13 mouse cellular contexts compared by ENCODE assay signal in genomic region chr6:91551671-91552070, GRCm38 (mm10).
"Had no signal": no experiment of that assay in that cellular context is flagged by ENCODE, and none has a peak within 500 bp of the region (broad histone marks: within the 10 kb centered on the region; RNA-seq: fewer than 3 reads in every experiment).

No protein-coding gene starts in this region.

- H3K9me3 ChIP-seq: kidney, embryonic 15.5 days; liver, embryonic 13.5 days; lung, embryonic 15.5 days; midbrain, embryonic 12.5 days had no signal

- H3K27me3 ChIP-seq: kidney, embryonic 15.5 days; lung, embryonic 15.5 days; midbrain, embryonic 12.5 days had no signal

- H3K4me2 ChIP-seq: kidney, embryonic 15.5 days; liver, embryonic 13.5 days; lung, embryonic 15.5 days; midbrain, embryonic 12.5 days had no signal

- H3K4me1 ChIP-seq: midbrain, embryonic 12.5 days had no signal

- H3K9ac ChIP-seq: kidney, embryonic 15.5 days; liver, embryonic 13.5 days; liver, postnatal 0 days; lung, embryonic 15.5 days; midbrain, embryonic 12.5 days had no signal

- ATAC-seq: liver, postnatal 0 days; midbrain, embryonic 16.5 days had no signal

- H3K27ac ChIP-seq: liver, embryonic 13.5 days; lung, embryonic 15.5 days; macrophage; midbrain, embryonic 12.5 days; stomach, postnatal 0 days had no signal

- H3K4me3 ChIP-seq: kidney, embryonic 15.5 days; liver, embryonic 13.5 days; lung, embryonic 15.5 days; megakaryocyte, embryonic 14.5 days; midbrain, embryonic 12.5 days had no signal

- DNase-seq: kidney, postnatal 14 days; left cerebral cortex, postnatal 4 days; liver, embryonic 13.5 days; liver, postnatal 0 days; lung, postnatal 14 days; thymus, postnatal 4 days had no signal

- H3K36me3 ChIP-seq: kidney, embryonic 15.5 days; liver, embryonic 13.5 days; lung, embryonic 15.5 days; midbrain, embryonic 12.5 days had no signal
